Mouse (Mus musculus) cortical plate, adult 2 months (tissue): ENCODE results near the gene Oas2.

Experiments
- CTCF ChIP-seq: fragments of 200-500 bp; IDR thresholded peaks from 2 replicates; pipeline ENCODE4 v1.5.1; 2011; ENCODE audit warnings: mild to moderate bottlenecking, control low read depth, low read length; ENCODE audit not compliant: insufficient read depth; ENCODE audit errors: extremely low read depth
- POLR2A ChIP-seq: fragments of 200-500 bp; IDR thresholded peaks from 2 replicates; pipeline ENCODE4 v1.6.1; 2011; ENCODE audit warnings: mild to moderate bottlenecking, low read length, control low read depth; ENCODE audit not compliant: insufficient read depth; ENCODE audit errors: extremely low read depth

DNA sequence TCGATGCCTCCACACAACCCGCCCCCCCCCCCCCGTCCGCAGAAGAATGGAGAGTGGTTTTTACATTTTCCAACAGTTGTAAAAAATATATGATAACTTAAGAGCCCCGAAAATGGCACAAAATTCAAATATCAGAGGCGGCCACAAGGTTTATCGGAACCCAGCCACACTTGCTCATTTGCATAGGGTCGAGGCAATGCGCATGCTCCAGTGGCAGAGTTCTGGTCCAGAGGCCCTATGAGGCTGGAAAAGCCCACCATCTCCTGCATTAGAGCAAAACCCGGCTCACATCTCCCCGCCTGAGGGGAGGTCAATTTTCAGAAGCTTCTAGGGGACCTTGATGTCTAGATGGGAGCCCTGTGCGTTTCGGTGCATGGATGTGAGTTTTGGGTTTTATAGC lies 42.7 kb downstream of the Oas2 start:
- TF ChIP-seq POLR2A (no peak), CTCF (no peak)
